Mouse (Mus musculus) lung, adult 2 months (tissue): ENCODE measurements around the gene Prdm1.

ENCODE experiments used
- CTCF ChIP-seq: fragments of 200-500 bp; IDR thresholded peaks from 2 replicates; pipeline ENCODE4 v1.5.1; 2011; ENCODE audit warnings: mild to moderate bottlenecking, low read length, control low read depth; ENCODE audit not compliant: insufficient read depth
- POLR2A ChIP-seq: fragments of 200-500 bp; IDR thresholded peaks from 2 replicates; pipeline ENCODE4 v1.6.1; 2011; ENCODE audit warnings: low read depth, mild to moderate bottlenecking, control low read depth, low read length, borderline replicate concordance; ENCODE audit errors: extremely low read depth

DNA sequence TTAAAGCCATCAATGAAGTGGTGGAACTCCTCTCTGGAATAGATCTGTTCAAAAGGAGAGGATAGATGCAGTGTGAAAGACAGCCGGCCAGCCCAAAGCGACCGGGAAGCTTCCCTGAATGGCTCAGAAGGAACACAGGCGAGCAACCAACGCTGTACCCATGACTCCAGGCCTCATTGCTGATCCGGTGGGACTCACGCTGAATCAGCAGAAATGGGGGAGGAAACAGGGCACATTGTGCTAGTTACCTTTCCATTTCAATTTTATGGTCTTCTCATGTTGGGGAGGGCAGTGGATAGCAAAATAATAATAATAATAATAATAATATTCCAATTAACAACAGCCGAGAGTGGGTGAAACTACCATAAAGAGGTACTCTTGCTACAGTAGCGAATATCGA, 81.3 kb downstream of the Prdm1 start:
- no peak for TF ChIP-seq POLR2A
- TF ChIP-seq CTCF: no peak
